16 mouse cellular contexts compared by ENCODE assay signal in genomic region chr9:79517461-79517860, GRCm38 (mm10).
DNase-seq lines count a peak whose midpoint lies in the region; ATAC-seq and TF ChIP-seq lines count a peak whose summit lies in the region.
"Had no signal": no experiment of that assay in that cellular context is flagged by ENCODE, and none has a peak within 500 bp of the region (broad histone marks: within the 10 kb centered on the region; RNA-seq: fewer than 3 reads in every experiment).

No protein-coding gene starts in this region.

- ATAC-seq in limb, embryonic 14.5 days (ENCODE audit: low FRiP score, low read depth) = no peak
- ATAC-seq: intestine, postnatal 0 days had no signal

- no peak for TF ChIP-seq EP300 in heart, adult 2 months (IDR thresholded peaks at IDR 0.05; ENCODE audit: insufficient read depth, low read depth, low read length)

- no peaks in the 10 kb centered on the region for H3K79me2 ChIP-seq in heart, adult 2 months (replicated peaks; ENCODE audit: control insufficient read depth, insufficient read depth, low read length)

- H3K4me3 ChIP-seq in heart, embryonic 10.5 days = no peak overlapping the region
- no peak overlapping the region for H3K4me3 ChIP-seq in heart, adult 2 months
- no peak overlapping the region for H3K4me3 ChIP-seq in limb, embryonic 14.5 days (replicated peaks; ENCODE audit: low read length)
- no peak overlapping the region for H3K4me3 ChIP-seq in limb, embryonic 10.5 days
- H3K4me3 ChIP-seq: liver, embryonic 13.5 days had no signal

- no peaks in the 10 kb centered on the region for H3K36me3 ChIP-seq in heart, embryonic 10.5 days
- H3K36me3 ChIP-seq in heart, adult 2 months (ENCODE audit: control insufficient read depth, insufficient read depth, low read length) = no peaks in the 10 kb centered on the region
- H3K36me3 ChIP-seq in limb, embryonic 14.5 days (ENCODE audit: control insufficient read depth, insufficient read depth, low read length) = no peaks in the 10 kb centered on the region
- no peaks in the 10 kb centered on the region for H3K36me3 ChIP-seq in limb, embryonic 10.5 days
- H3K36me3 ChIP-seq: liver, embryonic 13.5 days had no signal

- no peak overlapping the region for H3K9ac ChIP-seq in heart, adult 2 months (ENCODE audit: low read depth, low read length)
- H3K9ac ChIP-seq in limb, embryonic 14.5 days (ENCODE audit: low read depth, low read length, severe bottlenecking) = no peak overlapping the region
- H3K9ac ChIP-seq: hindbrain, embryonic 14.5 days; liver, embryonic 13.5 days had no signal

- WGBS in heart, embryonic 10.5 days = 85% methylated on average over 5 of the region's 5 CpGs
- WGBS in heart, adult 2 months = 60% methylated on average over 5 of the region's 5 CpGs
- 56% methylated on average over 5 of the region's 5 CpGs for WGBS in limb, embryonic 14.5 days
- 87% methylated on average over 5 of the region's 5 CpGs for WGBS in limb, embryonic 10.5 days

- TF ChIP-seq POLR2A in heart, adult 2 months (IDR thresholded peaks at IDR 0.05; ENCODE audit: insufficient read depth, low read depth, low read length) = no peak
- TF ChIP-seq POLR2A in limb, embryonic 14.5 days (IDR thresholded peaks at IDR 0.05; ENCODE audit: borderline replicate concordance, extremely low read depth, insufficient read depth, insufficient read length) = no peak

- no peak overlapping the region for H3K4me2 ChIP-seq in limb, embryonic 14.5 days (replicated peaks; ENCODE audit: low read depth, low read length, severe bottlenecking)
- H3K4me2 ChIP-seq: heart, embryonic 11.5 days; hindbrain, embryonic 14.5 days; liver, embryonic 13.5 days had no signal

- peaks cover 6% of the 10 kb centered on the region; the same call in 1 of the 2 replicates for H3K4me1 ChIP-seq in heart, embryonic 10.5 days
- peaks cover 4% of the 10 kb centered on the region for H3K4me1 ChIP-seq in heart, adult 2 months (ENCODE audit: control insufficient read depth, insufficient read depth, low read length)
- peaks cover 10% of the 10 kb centered on the region for H3K4me1 ChIP-seq in limb, embryonic 14.5 days (ENCODE audit: control insufficient read depth, insufficient read depth, low read length)
- H3K4me1 ChIP-seq in limb, embryonic 10.5 days = no peaks in the 10 kb centered on the region
- H3K4me1 ChIP-seq: liver, embryonic 13.5 days had no signal

- peak overlapping the region; percentile 84 for H3K27ac ChIP-seq in heart, embryonic 10.5 days
- H3K27ac ChIP-seq in heart, adult 2 months = no peak overlapping the region; the same call in 1 of the 2 replicates
- no peak overlapping the region for H3K27ac ChIP-seq in limb, embryonic 14.5 days (replicated peaks; ENCODE audit: low read depth, low read length)
- no peak overlapping the region for H3K27ac ChIP-seq in limb, embryonic 10.5 days
- H3K27ac ChIP-seq: hindbrain, embryonic 14.5 days; liver, embryonic 13.5 days; macrophage had no signal

- no peak for DNase-seq in heart, embryonic 10.5 days (ENCODE audit: low spot score)
- no peak for DNase-seq in heart, adult 2 months
- peak; percentile 19 for DNase-seq in limb, embryonic 14.5 days (ENCODE audit: low spot score)
- no peak for DNase-seq in limb, embryonic 10.5 days (ENCODE audit: low spot score)
- DNase-seq in adipocyte (ENCODE audit: low spot score) = peak; percentile 48
- peak; percentile 78 for DNase-seq in fibroblast of lung, adult 2 months (ENCODE audit: low read depth)
- DNase-seq in T-cell, adult 2 months (ENCODE audit: low spot score) = no peak
- DNase-seq: cerebellum, adult 9-10 months; liver, embryonic 13.5 days; midbrain, embryonic 14.5 days; right cerebral cortex, postnatal 4 days; thymus, postnatal 4 days had no signal

- TF ChIP-seq CTCF in heart, adult 2 months (IDR thresholded peaks at IDR 0.05) = no peak

- no peaks in the 10 kb centered on the region for H3K27me3 ChIP-seq in heart, embryonic 10.5 days (ENCODE audit: insufficient read depth, poor library complexity, severe bottlenecking)
- H3K27me3 ChIP-seq in heart, adult 2 months (ENCODE audit: control insufficient read depth, insufficient read depth, low read length) = no peaks in the 10 kb centered on the region
- no peaks in the 10 kb centered on the region for H3K27me3 ChIP-seq in limb, embryonic 14.5 days (ENCODE audit: control insufficient read depth, insufficient read depth, low read length)
- no peaks in the 10 kb centered on the region for H3K27me3 ChIP-seq in limb, embryonic 10.5 days (ENCODE audit: low read depth, poor library complexity, severe bottlenecking)
- H3K27me3 ChIP-seq: liver, embryonic 13.5 days had no signal

- intact Hi-C loops in heart, adult 2 months (cut with DNase I) = no loop called here

- H3K9me3 ChIP-seq in heart, embryonic 10.5 days = no peaks in the 10 kb centered on the region
- no peaks in the 10 kb centered on the region for H3K9me3 ChIP-seq in limb, embryonic 14.5 days (ENCODE audit: control insufficient read depth, low read length)
- H3K9me3 ChIP-seq in limb, embryonic 10.5 days (replicated peaks) = no peaks in the 10 kb centered on the region
- H3K9me3 ChIP-seq: liver, embryonic 13.5 days had no signal

Comparison
In these comparisons a context has a peak if more than half of its experiments do, and no peak if none do; other contexts are left out.
1. DNase-seq: peak in limb, embryonic 14.5 days (single experiment), adipocyte (single experiment) and fibroblast of lung, adult 2 months (single experiment); none in heart, embryonic 10.5 days (single experiment), heart, adult 2 months (0 of 2), limb, embryonic 10.5 days (single experiment) and T-cell, adult 2 months (single experiment).